Mouse (Mus musculus) ES-Bruce4 (cell line): ENCODE measurements at regions not wholly inside any gene's neighbourhood (a gene's known extent, or its start where the extent isn't known, plus 50 kb on each side); places are given as distances from the start of the nearest gene placed in this dataset.

Experiments
- H3K27ac ChIP-seq: 2 replicates; pipeline ENCODE4 v1.5.1; 2012; ENCODE audit warnings: low read length, inconsistent platforms; ENCODE audit not compliant: insufficient read depth
- H3K27me3 ChIP-seq: 2 replicates; pipeline ENCODE4 v1.6.1; 2012; ENCODE audit warnings: mild to moderate bottlenecking, low read length, inconsistent platforms; ENCODE audit not compliant: control insufficient read depth, poor library complexity, insufficient read depth, severe bottlenecking
- H3K36me3 ChIP-seq: 2 replicates; pipeline ENCODE4 v1.6.1; 2012; ENCODE audit warnings: inconsistent platforms, mild to moderate bottlenecking, low read length, moderate library complexity; ENCODE audit not compliant: control insufficient read depth, poor library complexity, insufficient read depth, severe bottlenecking
- H3K4me1 ChIP-seq: one replicate; pipeline ENCODE4 v1.8.1; 2011; ENCODE audit warnings: low read length; ENCODE audit not compliant: control insufficient read depth, insufficient read depth
- H3K4me3 ChIP-seq: 2 replicates; pipeline ENCODE4 v1.5.1; 2011; ENCODE audit warnings: low read depth, mild to moderate bottlenecking, low read length
- H3K9ac ChIP-seq: 2 replicates; pipeline ENCODE4 v1.6.1; 2012; ENCODE audit warnings: low read depth, mild to moderate bottlenecking, inconsistent platforms; ENCODE audit not compliant: poor library complexity, severe bottlenecking
- H3K9me3 ChIP-seq: replicated peaks from 2 replicates; pipeline ENCODE4 v1.6.1; 2012; ENCODE audit warnings: mild to moderate bottlenecking, low read length, inconsistent platforms; ENCODE audit not compliant: control insufficient read depth, poor library complexity, insufficient read depth, severe bottlenecking
- CTCF ChIP-seq: IDR thresholded peaks from one replicate; pipeline ENCODE4 v1.8.1; 2011; ENCODE audit warnings: low read depth, low read length
- EP300 ChIP-seq: IDR thresholded peaks from 2 replicates; pipeline ENCODE4 v1.6.1; 2011; ENCODE audit warnings: low read depth, low read length; ENCODE audit not compliant: insufficient read depth
- POLR2A ChIP-seq: IDR thresholded peaks from one replicate; pipeline ENCODE4 v1.8.1; 2011; ENCODE audit warnings: low read length; ENCODE audit not compliant: insufficient read depth

- Histone ChIP-seq H3K27ac (no peak overlapping the region), H3K9me3 (no peaks in the 10 kb centered on the region), H3K27me3 (no peaks in the 10 kb centered on the region), H3K4me1 (no peaks in the 10 kb centered on the region), H3K9ac (no peak overlapping the region), H3K4me3 (no peak overlapping the region), H3K36me3 (no peaks in the 10 kb centered on the region)
- no peak for TF ChIP-seq POLR2A
- no peak for TF ChIP-seq EP300
- no peak for TF ChIP-seq CTCF
Observed at GRCm38 (mm10) chr13:10636859-10637258, 276.2 kb upstream of the Chrm3 start.

DNA sequence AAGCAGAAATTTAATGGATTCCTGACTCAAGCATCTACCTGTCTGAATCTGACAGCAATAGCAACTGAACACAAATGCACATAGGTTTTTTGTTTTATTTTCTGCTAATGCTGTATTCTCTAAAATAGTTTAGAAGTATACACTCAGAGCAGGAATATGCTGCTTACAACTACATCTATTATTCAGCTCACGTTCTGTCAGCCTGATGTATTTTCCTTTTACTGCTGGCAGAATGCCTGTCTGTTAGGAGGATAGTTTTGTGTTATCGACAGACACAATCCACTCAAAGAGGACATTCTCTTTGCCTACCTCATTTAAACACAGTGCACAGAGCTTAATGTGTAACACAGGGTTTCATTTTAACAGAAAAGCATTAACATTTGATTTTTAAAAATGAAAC, 269.8 kb upstream of the Chrm3 start:
- Histone ChIP-seq H3K9ac (no peak overlapping the region), H3K36me3 (no peaks in the 10 kb centered on the region), H3K27ac (no peak overlapping the region), H3K9me3 (no peaks in the 10 kb centered on the region), H3K4me3 (no peak overlapping the region), H3K4me1 (no peaks in the 10 kb centered on the region), H3K27me3 (no peaks in the 10 kb centered on the region)
- TF ChIP-seq POLR2A (no peak), CTCF (no peak), EP300 (no peak)

DNA sequence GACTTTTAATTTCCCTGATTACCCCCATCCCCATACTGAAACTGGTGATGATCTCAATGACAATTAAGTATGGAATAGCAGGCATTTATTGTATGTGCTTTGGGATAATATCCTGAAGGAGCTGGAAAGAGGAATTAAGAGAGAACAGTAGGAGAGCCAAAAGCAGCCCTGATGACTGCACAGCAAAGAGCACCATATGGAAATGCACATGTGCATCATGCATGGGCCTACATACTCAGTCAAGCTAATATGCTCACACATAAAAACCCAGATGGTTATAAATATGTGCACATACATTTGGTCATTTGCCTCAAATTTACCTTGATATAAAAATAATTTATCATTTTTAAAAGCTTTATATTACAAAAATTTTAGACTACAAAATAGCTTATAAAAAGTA, 259.0 kb upstream of the Chrm3 start:
- no peaks in the 10 kb centered on the region for H3K9me3 ChIP-seq
- no peaks in the 10 kb centered on the region for H3K4me1 ChIP-seq
- no peak overlapping the region for H3K4me3 ChIP-seq
- TF ChIP-seq POLR2A, result no peak
- TF ChIP-seq CTCF, result no peak
- no peak for TF ChIP-seq EP300
- no peak overlapping the region for H3K27ac ChIP-seq
- H3K9ac ChIP-seq, result no peak overlapping the region
- no peaks in the 10 kb centered on the region for H3K36me3 ChIP-seq
- H3K27me3 ChIP-seq, result no peaks in the 10 kb centered on the region

- no peaks in the 10 kb centered on the region for H3K4me1 ChIP-seq
- no peaks in the 10 kb centered on the region for H3K9me3 ChIP-seq
- TF ChIP-seq CTCF, result no peak
- no peak for TF ChIP-seq EP300
- no peak for TF ChIP-seq POLR2A
- no peaks in the 10 kb centered on the region for H3K27me3 ChIP-seq
- no peak overlapping the region for H3K4me3 ChIP-seq
- no peaks in the 10 kb centered on the region for H3K36me3 ChIP-seq
- H3K9ac ChIP-seq, result no peak overlapping the region
- H3K27ac ChIP-seq, result no peak overlapping the region
Observed at GRCm38 (mm10) chr13:10618421-10618954, 257.8 kb upstream of the Chrm3 start.

- TF ChIP-seq EP300 (no peak), CTCF (no peak), POLR2A (no peak)
- H3K27me3 ChIP-seq, result no peaks in the 10 kb centered on the region
- H3K4me3 ChIP-seq, result no peak overlapping the region
- H3K36me3 ChIP-seq, result no peaks in the 10 kb centered on the region
- no peak overlapping the region for H3K9ac ChIP-seq
- H3K27ac ChIP-seq, result no peak overlapping the region
- H3K9me3 ChIP-seq, result no peaks in the 10 kb centered on the region; the same call in 1 of the 2 replicates
- no peaks in the 10 kb centered on the region for H3K4me1 ChIP-seq
Observed at GRCm38 (mm10) chr13:10574951-10575350, 214.3 kb upstream of the Chrm3 start.

GRCm38 (mm10) chr13:10566825-10567224, 206.2 kb upstream of the Chrm3 start:
- Histone ChIP-seq H3K4me1 (no peaks in the 10 kb centered on the region), H3K36me3 (no peaks in the 10 kb centered on the region), H3K4me3 (no peak overlapping the region), H3K27me3 (no peaks in the 10 kb centered on the region), H3K9me3 (no peaks in the 10 kb centered on the region), H3K9ac (no peak overlapping the region), H3K27ac (no peak overlapping the region)
- TF ChIP-seq CTCF, result no peak
- no peak for TF ChIP-seq EP300
- TF ChIP-seq POLR2A, result no peak
